Mouse (Mus musculus) liver, adult 2 months (tissue): ENCODE measurements at regions not wholly inside any gene's neighbourhood (a gene's known extent, or its start where the extent isn't known, plus 50 kb on each side); places are given as distances from the start of the nearest gene placed in this dataset.

Source experiments
- DNase-seq: peaks from one replicate; pipeline ENCODE4 v3.0.0-alpha.2; 2011; ENCODE audit warnings: low read depth, low spot score; ENCODE audit errors: extremely low read depth
- H3K27ac ChIP-seq: fragments of 200-500 bp; replicated peaks from 2 replicates; pipeline ENCODE4 v1.5.1; 2012; ENCODE audit warnings: low read depth, mild to moderate bottlenecking, control low read depth, inconsistent platforms, low read length; ENCODE audit not compliant: insufficient read depth
- H3K27me3 ChIP-seq: fragments of 200-500 bp; 2 replicates; pipeline ENCODE4 v1.6.1; 2012; ENCODE audit warnings: mild to moderate bottlenecking, moderate library complexity, low read length, inconsistent platforms; ENCODE audit not compliant: control insufficient read depth, insufficient read depth
- H3K36me3 ChIP-seq: fragments of 200-500 bp; 2 replicates; pipeline ENCODE4 v1.6.1; 2012; ENCODE audit warnings: low read length, inconsistent platforms; ENCODE audit not compliant: control insufficient read depth, insufficient read depth
- H3K4me1 ChIP-seq: fragments of 200-500 bp; 2 replicates; pipeline ENCODE4 v1.6.1; 2011; ENCODE audit warnings: low read length; ENCODE audit not compliant: control insufficient read depth, insufficient read depth
- H3K4me3 ChIP-seq: fragments of 200-500 bp; 2 replicates; pipeline ENCODE4 v1.5.1; 2011; ENCODE audit warnings: low read depth, mild to moderate bottlenecking, control low read depth, low read length, moderate library complexity; ENCODE audit not compliant: insufficient read depth
- H3K79me2 ChIP-seq: fragments of 200-500 bp; 2 replicates; pipeline ENCODE4 v1.6.1; 2012; ENCODE audit warnings: inconsistent platforms, mild to moderate bottlenecking, low read length, moderate library complexity; ENCODE audit not compliant: control insufficient read depth, insufficient read depth
- H3K9ac ChIP-seq: fragments of 200-500 bp; 2 replicates; pipeline ENCODE4 v1.6.1; 2012; ENCODE audit warnings: low read depth, mild to moderate bottlenecking, control low read depth, inconsistent platforms, low read length
- CTCF ChIP-seq: fragments of 200-500 bp; IDR thresholded peaks from 2 replicates; pipeline ENCODE4 v1.5.1; 2011; ENCODE audit warnings: low read depth, low read length, control low read depth
- POLR2A ChIP-seq: fragments of 200-500 bp; IDR thresholded peaks from 2 replicates; pipeline ENCODE4 v1.6.1; 2011; ENCODE audit warnings: low read length, control low read depth; ENCODE audit not compliant: insufficient read depth; ENCODE audit errors: extremely low read depth
- WGBS: fragments of 180-500 bp; shearing (Covaris S2); methylation state at CpG from one replicate; pipeline ENCODE4 v1.1.7; 2018; 5-methylcytosine and 5-hydroxymethylcytosine counted together

GRCm38 (mm10) chr10:24981763-24982162 lies 54.5 kb upstream of the Arg1 start:
- Histone ChIP-seq H3K4me1 (no peaks in the 10 kb centered on the region), H3K79me2 (no peaks in the 10 kb centered on the region), H3K9ac (no peak overlapping the region), H3K4me3 (no peak overlapping the region), H3K27ac (no peak overlapping the region), H3K27me3 (no peaks in the 10 kb centered on the region), H3K36me3 (no peaks in the 10 kb centered on the region)
- no peak for DNase-seq
- 87% methylated on average over 3 of the region's 3 CpGs for WGBS
- TF ChIP-seq CTCF = no peak
- TF ChIP-seq POLR2A = no peak
